Mouse (Mus musculus): Measurements from ENCODE around the gene Ccdc66.

Gene Ccdc66

DNA sequence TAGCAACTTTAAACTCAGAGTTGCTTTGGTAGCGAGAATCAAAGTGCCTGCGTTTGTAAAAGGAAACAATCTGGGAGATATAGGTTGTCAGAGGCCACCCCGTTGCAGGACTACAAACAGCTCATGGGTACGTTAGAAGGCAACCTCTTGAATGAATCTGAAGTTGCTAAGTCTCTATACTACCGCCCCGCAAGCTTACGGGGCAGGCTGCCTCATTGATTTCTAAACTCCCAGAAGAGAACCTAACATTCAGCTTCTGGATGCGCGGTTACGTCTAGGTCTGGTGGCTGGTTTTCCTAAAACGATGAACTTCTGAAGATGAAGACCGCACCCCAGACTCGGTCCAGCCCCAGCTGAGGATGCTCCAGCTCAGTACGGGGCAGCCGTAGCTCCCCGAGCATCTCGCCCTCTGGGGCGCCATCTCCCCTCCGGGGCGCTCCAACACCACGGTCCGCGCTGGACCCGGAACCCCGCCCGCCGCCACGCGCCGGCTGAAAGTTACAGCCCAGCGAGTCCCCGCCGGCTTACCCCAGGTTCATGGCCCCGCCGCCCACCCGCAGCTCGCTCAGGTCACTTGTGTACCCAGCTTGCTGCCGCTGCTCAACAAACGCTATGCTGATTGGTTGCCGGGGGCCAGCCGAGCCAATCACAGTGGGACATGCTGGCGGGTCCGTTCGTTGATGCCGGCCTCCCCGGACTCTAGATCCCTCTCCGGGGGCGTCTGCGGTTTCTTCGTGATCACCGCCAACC is at the start of gene Ccdc66:
TSS of gene Ccdc66 (minus strand) at position 567 of the 750 bp plus-strand sequence.
- DNase-seq = peak; percentile 100

DNA sequence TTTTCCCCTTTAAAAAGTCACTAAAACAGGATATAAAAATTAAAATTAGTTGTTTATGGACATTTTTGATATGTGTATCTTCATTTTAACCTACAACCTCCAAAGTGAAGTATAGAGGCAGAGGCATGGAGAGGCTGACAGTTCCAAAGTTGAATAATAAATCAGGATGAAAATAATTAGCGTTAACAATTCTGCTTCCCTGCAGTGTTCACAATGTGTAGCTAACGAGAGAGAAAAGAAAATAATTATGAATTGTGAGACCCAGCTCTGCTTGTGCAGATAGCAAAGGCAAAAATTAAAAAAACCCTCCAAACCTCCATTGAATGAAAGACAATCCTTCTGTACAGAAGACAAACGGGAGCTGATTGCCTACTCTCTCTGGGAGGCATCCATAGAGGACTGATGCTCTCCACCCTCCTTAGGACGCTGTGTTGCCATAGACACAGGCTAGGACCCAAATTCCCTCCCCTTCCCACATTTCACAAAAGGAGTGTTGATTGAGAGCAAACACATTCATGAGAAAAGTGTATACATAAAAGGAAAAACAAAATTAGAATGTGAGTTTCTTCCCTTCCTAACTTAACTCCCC is 35.7 kb upstream of the Ccdc66 start:
- DNase-seq = no peak

DNA sequence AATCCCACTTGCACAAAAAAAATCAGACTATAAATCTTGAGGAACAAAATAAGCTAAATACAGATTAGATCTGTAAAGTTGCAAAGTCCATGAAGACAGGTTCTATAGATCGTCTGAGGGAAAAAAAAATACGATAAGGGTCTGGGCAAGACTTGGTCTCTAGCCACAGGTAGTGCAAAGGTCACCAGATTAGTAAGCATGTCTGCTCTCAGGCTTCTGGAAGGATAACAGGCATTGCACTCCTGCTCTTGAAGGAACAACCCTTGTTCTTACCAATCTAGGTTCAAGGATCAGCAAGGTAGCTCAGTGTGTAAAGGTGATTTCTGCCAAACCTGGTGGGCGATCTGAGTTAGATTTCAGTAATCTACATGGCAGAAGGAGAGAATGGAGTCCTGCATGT is 28.2 kb upstream of the Ccdc66 start:
- no peak for DNase-seq

DNA sequence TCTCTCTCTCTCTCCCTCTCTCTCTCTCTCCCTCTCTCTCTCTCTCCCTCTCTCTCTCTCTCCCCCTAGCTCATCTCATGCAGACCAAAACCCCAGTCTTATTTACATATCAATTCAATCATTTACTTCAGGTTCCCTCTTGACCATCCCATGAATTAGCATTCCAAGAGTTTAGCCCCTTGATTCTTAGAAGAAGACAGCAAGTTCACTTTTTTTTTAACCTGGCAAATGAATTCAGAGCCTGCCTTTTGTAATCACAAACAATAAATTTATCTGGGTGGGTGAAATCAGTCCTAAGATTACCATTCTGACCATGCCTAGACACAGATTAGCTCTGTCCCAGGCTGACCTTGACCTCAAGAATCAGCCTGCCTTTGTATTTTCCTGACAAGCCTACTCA is 16.3 kb upstream of the Ccdc66 start:
- peak; percentile 7 for DNase-seq

DNA sequence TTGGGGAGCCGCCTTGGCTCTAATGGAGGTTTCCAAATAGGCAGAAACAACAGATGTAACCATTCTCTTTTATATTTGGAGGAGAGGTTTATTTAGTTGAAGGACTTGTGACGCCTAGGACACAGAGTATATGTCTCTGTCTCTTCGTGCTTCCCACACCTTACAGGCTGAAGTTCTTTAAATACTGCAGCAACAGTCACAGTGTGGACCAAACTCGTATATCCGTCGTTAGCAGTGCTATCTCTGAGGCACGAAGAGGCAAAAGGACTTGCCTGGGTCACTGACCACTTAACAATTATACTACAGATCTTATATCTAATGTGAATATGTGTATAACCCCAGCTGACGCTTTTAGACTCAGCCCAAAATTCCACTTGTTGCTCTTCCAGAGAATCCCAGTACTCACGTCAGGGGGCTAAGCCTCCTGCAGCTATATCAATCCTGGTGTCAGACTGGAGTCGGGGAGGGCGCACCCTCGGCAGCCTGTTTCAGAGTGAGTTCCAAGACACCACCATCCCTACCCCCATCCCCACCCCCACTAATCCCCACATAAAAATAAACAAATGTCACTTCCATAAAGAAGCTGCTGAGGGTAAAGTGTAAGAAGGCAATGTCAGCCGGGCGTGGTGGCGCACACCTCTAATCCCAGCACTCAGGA is 513 bp upstream of the Ccdc66 start:
- DNase-seq = peak; percentile 89

DNA sequence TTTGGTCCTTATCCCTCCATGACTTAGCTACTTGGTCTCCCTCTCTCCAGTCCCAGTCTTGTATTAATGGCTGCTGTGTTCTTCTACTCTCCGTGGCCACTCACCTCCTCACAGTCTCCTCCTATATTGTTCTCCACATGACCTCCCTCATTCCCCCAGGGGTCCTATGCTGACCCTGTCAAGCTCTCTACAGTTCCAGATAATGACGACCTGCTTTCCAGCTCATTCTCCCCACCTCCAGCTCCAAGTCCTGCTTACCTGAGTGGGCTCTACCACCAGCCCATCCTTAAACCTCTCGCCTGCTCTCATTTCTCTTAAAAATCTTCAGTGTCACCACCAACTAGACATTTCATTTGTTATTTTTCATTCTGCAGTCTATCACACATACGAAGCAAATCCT is 7.2 kb downstream of the Ccdc66 start:
- peak; percentile 55 for DNase-seq

DNA sequence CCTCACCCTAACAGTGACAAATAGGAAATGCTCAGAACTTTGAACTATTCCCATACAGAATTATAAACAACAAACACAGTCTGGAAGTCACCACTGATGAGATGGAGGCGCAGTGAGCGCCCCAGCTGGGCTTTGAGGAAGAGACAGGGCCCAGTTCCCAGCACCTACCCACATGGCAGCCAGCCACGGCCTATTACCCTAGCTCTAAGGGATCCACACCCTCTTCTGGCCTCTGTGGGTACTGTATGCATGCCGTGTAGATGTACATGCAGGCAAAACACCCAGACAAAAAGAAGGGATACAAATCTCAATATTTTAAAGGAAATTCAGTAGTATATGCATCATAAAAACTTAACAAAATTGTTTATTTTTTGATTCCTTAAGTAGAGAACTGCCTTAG is 14.7 kb downstream of the Ccdc66 start:
- DNase-seq = peak; percentile 88

DNA sequence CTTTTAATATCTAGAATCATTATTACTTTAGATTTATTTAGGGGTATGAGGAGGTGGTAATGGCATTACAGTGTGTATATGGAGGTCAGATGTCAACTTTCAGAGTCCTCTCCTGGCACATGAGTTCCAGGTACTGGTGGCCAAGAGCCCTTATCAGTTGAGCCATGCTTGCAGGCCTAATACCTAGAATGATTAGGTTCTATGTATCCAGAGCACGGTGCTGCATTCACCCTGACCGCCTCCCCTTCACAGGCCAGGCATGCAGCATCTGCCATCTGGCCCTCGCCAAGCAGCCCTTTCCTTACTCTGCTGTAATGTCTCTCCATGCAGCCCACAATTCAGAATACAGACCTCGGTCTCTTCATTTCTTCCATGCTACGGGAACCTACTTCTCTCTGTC is 16.9 kb downstream of the Ccdc66 start:
- DNase-seq = peak; percentile 81

DNA sequence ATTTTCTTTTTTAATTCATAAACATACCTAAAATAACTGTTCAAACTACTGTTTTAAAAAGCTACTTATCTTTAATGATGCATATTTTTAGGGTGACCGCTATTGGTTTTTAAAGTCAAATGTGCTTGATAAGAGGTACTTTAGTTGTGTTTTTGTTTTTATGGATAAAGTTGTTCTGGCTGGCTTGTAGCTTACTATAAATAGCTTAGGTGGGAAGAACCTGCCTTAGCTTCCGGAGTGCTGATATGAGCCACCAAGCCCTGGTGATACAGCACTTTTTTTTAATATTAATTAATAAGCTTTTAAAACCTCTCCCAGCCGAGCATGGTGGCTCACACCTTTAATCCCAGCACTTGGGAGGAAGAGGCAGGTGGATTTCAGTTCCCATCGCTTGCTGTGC is 61.3 kb downstream of the Ccdc66 start:
- DNase-seq = peak; percentile 42

DNA sequence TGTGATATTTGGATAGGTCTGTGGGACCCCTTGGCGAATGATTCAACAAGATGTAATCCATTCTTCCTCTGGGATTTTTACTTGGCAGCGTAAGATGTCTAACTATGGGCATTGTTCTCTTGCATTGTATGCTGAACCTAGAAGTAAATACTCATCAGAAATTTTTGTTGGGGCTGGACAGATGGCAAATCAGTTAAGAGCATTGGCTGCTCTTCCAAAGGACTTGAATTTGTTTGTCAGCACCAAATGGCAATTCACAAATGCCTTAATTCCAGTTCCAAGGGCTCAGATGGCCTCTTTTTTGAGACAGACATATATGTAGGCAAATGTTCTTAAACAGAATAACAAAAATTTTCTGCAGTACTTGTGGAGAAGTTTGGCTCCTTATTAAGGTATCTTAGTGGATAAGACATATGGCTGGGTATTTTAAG is 63.4 kb downstream of the Ccdc66 start:
- DNase-seq = no peak

DNA sequence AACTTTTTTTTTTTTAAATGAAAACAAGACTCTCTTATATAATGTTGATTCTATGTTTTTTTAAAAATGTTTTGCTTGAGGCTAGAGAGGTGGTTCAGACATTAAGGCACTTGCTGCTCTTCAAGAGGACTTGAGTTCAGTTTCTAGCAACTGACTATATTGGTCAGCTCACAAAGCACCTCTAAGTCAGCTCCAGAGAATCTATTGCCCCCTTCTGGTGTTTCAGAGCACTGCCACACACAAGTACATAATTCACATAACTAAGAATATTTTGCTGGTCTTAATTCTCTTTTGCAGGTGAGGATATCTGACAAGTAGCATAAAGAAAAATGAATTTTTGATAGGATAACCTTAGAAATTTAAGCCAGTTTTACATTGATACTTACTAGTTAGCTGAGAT is 67.3 kb downstream of the Ccdc66 start:
- DNase-seq = peak; percentile 13

DNA sequence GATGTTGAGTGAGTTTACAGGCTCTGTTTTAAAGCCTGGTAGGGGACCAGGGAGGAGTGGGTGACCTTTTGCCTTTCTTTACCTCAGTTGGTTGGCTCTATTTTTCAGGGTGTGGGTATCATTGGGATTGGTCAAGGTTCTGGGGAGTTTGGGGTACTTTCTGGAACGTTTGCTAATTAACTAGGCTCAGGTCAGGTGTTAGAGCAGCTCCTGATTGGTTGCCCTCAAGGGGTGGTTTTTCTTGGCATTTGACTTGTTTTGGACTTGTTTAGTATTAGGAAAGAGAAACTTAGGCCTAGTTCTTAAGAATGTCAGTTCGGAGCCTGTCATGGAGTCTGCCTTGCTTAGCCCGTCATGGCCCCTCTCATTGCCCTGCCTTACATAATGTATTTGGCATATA is 71.4 kb downstream of the Ccdc66 start:
- peak; percentile 60 for DNase-seq

DNA sequence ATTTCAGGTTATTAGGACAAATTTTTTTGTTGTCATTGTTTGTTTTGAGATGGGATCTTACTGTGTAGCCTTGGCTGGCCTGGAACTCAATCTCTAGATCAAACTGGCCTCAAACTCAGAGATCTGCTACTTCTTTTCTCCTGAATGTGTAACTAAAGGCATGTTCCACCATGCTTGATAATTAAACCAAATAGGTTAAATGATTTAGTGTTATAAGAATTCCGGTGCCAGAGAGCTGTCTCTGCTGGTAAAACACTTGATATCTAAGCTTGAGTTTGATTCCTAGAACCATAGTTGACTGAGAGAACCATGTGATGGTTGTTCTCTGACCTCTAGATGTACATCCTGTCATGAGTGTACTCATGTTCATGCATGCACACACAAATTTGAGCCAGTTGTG is 72.1 kb downstream of the Ccdc66 start:
- DNase-seq = peak; percentile 37

DNA sequence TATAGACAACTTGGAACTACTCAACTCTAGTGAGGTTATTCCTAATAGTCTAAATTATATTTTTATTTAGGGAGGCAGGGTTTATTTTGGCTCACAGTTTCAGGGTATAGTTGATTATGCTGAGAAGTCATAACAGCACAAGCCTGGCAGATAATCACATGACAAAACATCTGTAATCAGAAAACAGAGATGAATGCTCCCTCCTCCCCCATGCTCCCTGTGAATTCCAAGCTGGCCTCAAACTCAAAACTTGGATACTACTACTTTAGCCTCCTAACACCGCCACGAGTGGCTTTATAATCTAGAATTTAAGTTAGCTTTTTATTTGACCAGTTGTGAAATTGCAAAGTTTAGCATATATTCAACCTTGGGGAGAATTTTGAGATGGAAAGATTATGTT is 76.2 kb downstream of the Ccdc66 start:
- DNase-seq = peak; percentile 51
